Mouse (Mus musculus) left cerebral cortex, adult 6 months (tissue): Measurements from ENCODE around the gene Sfxn1. TPM values are rescaled to one million over a fixed set of nuclear protein-coding genes. Genes with fewer than 3 reads are reported as not detected.

Experiments used
- long read RNA-seq, 2 experiments: library from polyadenylated mRNA; unstranded; transcript quantifications; one replicate each; pipeline ENCODE4 v2.0.0; 2019 to 2020
- polyA plus RNA-seq: library from polyadenylated mRNA; unstranded; fragments of <200 nt; fragmentation: Nextera tagmentation; gene quantifications from 2 replicates; pipeline ENCODE4 v1.2.3, GENCODE M21; 2021

The Sfxn1 gene
- 47.6 and 52.3 TPM in 2 replicates for polyA plus RNA-seq
- long read RNA-seq, experiment 1, transcript Sfxn1-201 (11 exons, 2,783 nt): major isoform, 87 of 145 reads
- long read RNA-seq, experiment 1, partial matches to known transcripts: 13 of 145 reads
- long read RNA-seq, experiment 1, other reads (novel, unspliced or antisense): 45 of 145 reads
- long read RNA-seq, experiment 2, transcript Sfxn1-201 (11 exons, 2,783 nt): major isoform, 67 of 127 reads
- long read RNA-seq, experiment 2, partial matches to known transcripts: 44 of 127 reads
- long read RNA-seq, experiment 2, other reads (novel, unspliced or antisense): 16 of 127 reads

DNA sequence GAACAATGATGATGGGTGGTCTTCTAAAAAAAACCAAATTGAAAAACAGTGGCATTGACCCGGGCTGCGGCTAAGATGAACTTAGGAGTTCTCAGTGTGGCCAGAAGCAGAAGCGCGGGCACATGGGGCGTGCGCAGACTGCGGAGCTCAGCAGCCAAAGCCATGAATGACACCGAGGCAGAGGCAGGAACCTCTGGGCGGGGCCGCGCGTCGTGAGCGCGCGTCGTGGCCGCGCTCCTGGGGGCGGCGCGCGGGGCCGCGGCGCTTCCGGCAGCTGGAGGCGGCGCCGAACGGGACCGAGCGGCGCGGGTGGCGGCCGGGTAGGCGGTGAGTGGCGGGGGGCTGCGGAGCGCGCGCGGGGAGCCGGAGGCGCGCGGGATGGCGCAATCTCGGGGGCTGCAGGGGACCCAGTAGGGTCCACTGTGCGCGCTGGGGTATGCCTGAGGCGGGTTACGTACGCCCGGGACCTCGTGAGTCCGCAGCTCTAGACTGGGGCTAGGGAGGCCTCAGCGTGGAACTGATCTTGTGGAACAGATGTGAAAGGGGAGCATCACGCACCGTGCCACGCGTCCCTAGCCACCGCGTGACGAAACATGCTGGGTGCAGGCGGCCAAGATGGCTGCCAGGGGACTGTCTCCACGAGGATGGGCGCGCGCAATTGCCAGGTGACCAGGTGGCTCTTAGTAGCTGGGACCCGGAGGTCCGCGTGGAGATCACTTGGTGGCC is at the start of gene Sfxn1:
Gene Sfxn1 (plus strand): TSS at position 264 of the 726 bp plus-strand sequence.

DNA sequence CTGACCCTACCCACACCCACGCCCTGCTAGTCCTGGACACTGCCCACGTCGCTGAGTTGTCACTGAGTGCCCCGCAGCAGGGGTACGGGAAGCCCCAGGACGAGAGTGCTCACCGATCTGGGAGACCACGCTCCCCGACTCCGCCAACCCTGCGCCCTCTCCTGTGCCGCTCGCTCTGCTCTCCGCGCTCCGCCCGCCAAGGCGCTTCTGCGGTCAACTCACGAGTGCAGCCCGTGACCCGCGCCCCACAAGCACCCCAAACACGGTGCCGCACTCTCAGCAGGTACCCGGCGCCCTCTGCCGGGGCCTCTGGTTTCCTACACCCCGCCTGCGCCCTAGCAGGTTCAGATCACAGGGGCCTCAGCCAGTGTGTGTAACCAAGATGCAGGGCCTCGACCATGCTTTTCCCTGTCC is 16.2 kb upstream of the Sfxn1 start, which contains the start of gene Drd1:
Gene Drd1 (minus strand): TSS at position 258 of the 414 bp plus-strand sequence.

Other genes starting within 250 kb of the Sfxn1 start
- 13.4 and 14.2 TPM in 2 replicates for gene Drd1, start 16.2 kb upstream of the Sfxn1 start, polyA plus RNA-seq
- 2.3 and 2.5 TPM in 2 replicates for gene Hrh2, start 120.3 kb downstream of the Sfxn1 start, polyA plus RNA-seq